Mouse (Mus musculus) limb, embryonic 12.5 days (tissue): ENCODE measurements at regions not wholly inside any gene's neighbourhood (a gene's known extent, or its start where the extent isn't known, plus 50 kb on each side); places are given as distances from the start of the nearest gene placed in this dataset.

ENCODE experiments used
- ATAC-seq: fragments of 200-750 bp; cut with Nextera tagmentation; 2 replicates; pipeline ENCODE4 v1.8.0; 2017; ENCODE audit warnings: low read depth, moderate TSS enrichment; ENCODE audit not compliant: insufficient number of reproducible peaks, insufficient read depth, low FRiP score, low TSS enrichment
- H3K27ac ChIP-seq: fragments of 300-500 bp; sonication (generic); 2 replicates; pipeline ENCODE4 v1.5.1; 2016; ENCODE audit warnings: mild to moderate bottlenecking, moderate library complexity
- H3K27me3 ChIP-seq: fragments of 300-500 bp; sonication (generic); 2 replicates; pipeline ENCODE4 v1.6.1; 2016; ENCODE audit warnings: mild to moderate bottlenecking, moderate library complexity
- H3K36me3 ChIP-seq: fragments of 300-500 bp; sonication (generic); 2 replicates; pipeline ENCODE4 v1.6.1; 2016; ENCODE audit warnings: mild to moderate bottlenecking, moderate library complexity
- H3K4me1 ChIP-seq: fragments of 300-500 bp; sonication (generic); replicated peaks from 2 replicates; pipeline ENCODE4 v1.6.1; 2016
- H3K4me2 ChIP-seq: fragments of 300-500 bp; sonication (generic); 2 replicates; pipeline ENCODE4 v1.6.1; 2016; ENCODE audit warnings: mild to moderate bottlenecking, moderate library complexity
- H3K4me3 ChIP-seq: fragments of 300-500 bp; sonication (generic); replicated peaks from 2 replicates; pipeline ENCODE4 v1.5.1; 2016; ENCODE audit warnings: mild to moderate bottlenecking
- H3K9ac ChIP-seq: fragments of 300-500 bp; sonication (generic); replicated peaks from 2 replicates; pipeline ENCODE4 v1.6.1; 2016; ENCODE audit warnings: mild to moderate bottlenecking, moderate library complexity
- H3K9me3 ChIP-seq: fragments of 300-500 bp; sonication (generic); 2 replicates; pipeline ENCODE4 v1.6.1; 2016; ENCODE audit warnings: mild to moderate bottlenecking, moderate library complexity
- WGBS: fragments of 180-500 bp; shearing (Covaris S2); methylation state at CpG from one replicate; pipeline ENCODE4 v1.1.7; 2016; 5-methylcytosine and 5-hydroxymethylcytosine counted together

GRCm38 (mm10) chr13:110599666-110600065, 204.8 kb downstream of the Plk2 start:
- H3K9me3 ChIP-seq = no peaks in the 10 kb centered on the region
- peaks cover 3% of the 10 kb centered on the region; the same call in 1 of the 2 replicates for H3K4me1 ChIP-seq
- ATAC-seq = no peak
- no peak overlapping the region for H3K4me3 ChIP-seq
- no peak overlapping the region for H3K27ac ChIP-seq
- H3K9ac ChIP-seq = no peak overlapping the region
- H3K36me3 ChIP-seq = no peaks in the 10 kb centered on the region
- H3K4me2 ChIP-seq = no peak overlapping the region
- H3K27me3 ChIP-seq = no peaks in the 10 kb centered on the region
- WGBS = 85% methylated on average over 3 of the region's 3 CpGs

- Histone ChIP-seq H3K9me3 (no peaks in the 10 kb centered on the region), H3K4me3 (no peak overlapping the region), H3K4me2 (no peak overlapping the region), H3K9ac (no peak overlapping the region), H3K4me1 (peaks cover 3% of the 10 kb centered on the region; the same call in 1 of the 2 replicates), H3K27ac (no peak overlapping the region), H3K27me3 (no peaks in the 10 kb centered on the region), H3K36me3 (no peaks in the 10 kb centered on the region)
- 89% methylated on average over 9 of the region's 9 CpGs for WGBS
- no peak for ATAC-seq
Measured at GRCm38 (mm10) chr13:110600377-110600776, 205.5 kb downstream of the Plk2 start.

DNA sequence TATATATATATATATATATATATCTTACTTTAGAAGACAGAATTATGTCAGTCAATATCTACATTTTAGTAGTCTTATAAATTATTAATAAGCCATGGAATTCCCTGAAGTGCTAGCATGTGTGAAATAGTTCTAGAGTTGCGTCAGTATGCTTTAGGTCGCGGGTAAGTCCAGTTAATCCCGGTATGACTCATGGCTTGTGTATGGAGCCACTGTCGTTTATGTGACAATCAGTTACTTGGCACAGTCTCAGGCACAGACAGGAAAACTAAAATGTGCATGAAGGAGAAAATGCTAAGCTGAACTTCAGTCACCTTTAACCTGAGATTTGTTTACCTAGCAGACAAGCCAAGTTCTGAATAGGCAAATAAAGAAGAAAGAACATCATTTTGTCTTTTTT, 206.5 kb downstream of the Plk2 start:
- no peaks in the 10 kb centered on the region for H3K36me3 ChIP-seq
- no peak for ATAC-seq
- H3K27ac ChIP-seq = no peak overlapping the region
- H3K4me2 ChIP-seq = no peak overlapping the region
- peaks cover 3% of the 10 kb centered on the region; the same call in 1 of the 2 replicates for H3K4me1 ChIP-seq
- no peaks in the 10 kb centered on the region for H3K27me3 ChIP-seq
- no peak overlapping the region for H3K9ac ChIP-seq
- no peaks in the 10 kb centered on the region for H3K9me3 ChIP-seq
- WGBS = 74% methylated on average over 5 of the region's 5 CpGs
- no peak overlapping the region for H3K4me3 ChIP-seq

DNA sequence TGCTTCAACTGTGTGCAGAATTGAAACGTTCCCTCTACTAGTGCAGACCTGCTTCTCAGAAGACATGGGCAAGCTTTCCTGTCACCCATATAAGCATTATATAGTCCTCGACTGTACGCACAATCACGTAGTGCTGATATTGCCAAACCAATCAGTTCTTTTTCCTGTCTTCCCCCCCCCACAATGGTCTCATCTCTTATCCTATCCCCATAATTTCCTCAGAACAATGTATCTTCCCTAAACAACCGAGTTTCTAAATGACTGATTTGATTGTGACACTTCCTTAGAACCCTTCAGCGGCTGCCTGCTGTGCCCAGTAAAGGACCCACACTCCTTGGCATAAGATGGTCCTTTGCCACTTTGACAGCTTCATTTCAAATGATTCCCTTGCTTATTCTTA, 207.0 kb downstream of the Plk2 start:
- Histone ChIP-seq H3K4me1 (peaks cover 3% of the 10 kb centered on the region; the same call in 1 of the 2 replicates), H3K36me3 (no peaks in the 10 kb centered on the region), H3K9ac (no peak overlapping the region), H3K27ac (no peak overlapping the region), H3K27me3 (no peaks in the 10 kb centered on the region), H3K4me2 (no peak overlapping the region), H3K4me3 (no peak overlapping the region), H3K9me3 (no peaks in the 10 kb centered on the region)
- WGBS = 89% methylated on average over 6 of the region's 6 CpGs
- ATAC-seq = no peak

DNA sequence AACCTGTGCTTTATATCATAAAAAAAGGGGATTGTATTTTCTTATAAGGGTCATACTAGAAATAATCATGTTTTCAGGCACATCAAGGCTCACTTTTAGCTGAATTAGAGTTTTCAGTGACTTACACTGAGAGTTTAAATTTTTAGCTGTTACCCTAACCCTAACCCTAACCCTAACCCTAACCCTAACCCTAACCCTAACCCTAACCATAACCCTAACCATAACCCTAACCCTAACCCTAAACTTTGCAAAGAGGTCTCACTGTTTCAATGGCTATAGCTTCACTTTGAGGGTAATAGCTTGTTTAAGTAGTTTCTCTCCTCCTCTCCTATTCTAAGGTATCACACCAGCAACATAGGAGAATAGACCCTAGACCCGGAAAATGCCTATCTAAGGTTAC, 208.0 kb downstream of the Plk2 start:
- ATAC-seq = no peak
- H3K4me1 ChIP-seq = peaks cover 3% of the 10 kb centered on the region; the same call in 1 of the 2 replicates
- no peak overlapping the region for H3K9ac ChIP-seq
- no peaks in the 10 kb centered on the region for H3K27me3 ChIP-seq
- no peaks in the 10 kb centered on the region for H3K36me3 ChIP-seq
- no peak overlapping the region for H3K27ac ChIP-seq
- no peaks in the 10 kb centered on the region for H3K9me3 ChIP-seq
- 79% methylated on average over 1 of the region's 1 CpGs for WGBS
- no peak overlapping the region for H3K4me3 ChIP-seq
- H3K4me2 ChIP-seq = no peak overlapping the region

- Histone ChIP-seq H3K4me2 (no peak overlapping the region), H3K9ac (no peak overlapping the region), H3K4me3 (no peak overlapping the region), H3K27ac (no peak overlapping the region), H3K27me3 (no peaks in the 10 kb centered on the region), H3K36me3 (no peaks in the 10 kb centered on the region), H3K4me1 (no peaks in the 10 kb centered on the region), H3K9me3 (no peaks in the 10 kb centered on the region)
- no peak for ATAC-seq
- 87% methylated on average over 6 of the region's 6 CpGs for WGBS
Measured at GRCm38 (mm10) chr13:110619010-110619409, 224.2 kb downstream of the Plk2 start.

DNA sequence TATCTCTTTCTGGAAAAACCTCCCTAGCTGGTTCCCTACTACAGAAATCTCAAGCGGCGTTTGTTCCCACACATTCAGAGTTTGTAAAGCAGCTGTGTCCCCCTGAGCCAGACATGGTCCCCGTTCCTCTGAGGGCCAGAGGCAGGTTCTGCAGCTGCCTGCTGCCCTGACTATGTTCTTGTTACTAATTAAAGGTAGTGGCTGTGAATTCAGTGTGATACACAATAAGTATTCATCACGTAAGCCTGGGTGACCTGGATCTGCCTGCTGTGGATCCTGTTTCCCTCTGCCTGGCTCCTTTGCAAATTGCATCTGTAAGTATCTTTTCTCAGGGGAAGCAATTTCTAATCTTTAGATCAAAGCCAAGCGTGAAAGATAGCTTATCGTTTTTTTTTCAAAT, 232.3 kb downstream of the Plk2 start:
- H3K4me1 ChIP-seq = no peaks in the 10 kb centered on the region
- no peaks in the 10 kb centered on the region for H3K27me3 ChIP-seq
- H3K36me3 ChIP-seq = no peaks in the 10 kb centered on the region
- WGBS = 75% methylated on average over 6 of the region's 6 CpGs
- no peak overlapping the region for H3K4me3 ChIP-seq
- H3K27ac ChIP-seq = no peak overlapping the region
- H3K9me3 ChIP-seq = no peaks in the 10 kb centered on the region
- no peak for ATAC-seq
- H3K9ac ChIP-seq = no peak overlapping the region
- H3K4me2 ChIP-seq = no peak overlapping the region

DNA sequence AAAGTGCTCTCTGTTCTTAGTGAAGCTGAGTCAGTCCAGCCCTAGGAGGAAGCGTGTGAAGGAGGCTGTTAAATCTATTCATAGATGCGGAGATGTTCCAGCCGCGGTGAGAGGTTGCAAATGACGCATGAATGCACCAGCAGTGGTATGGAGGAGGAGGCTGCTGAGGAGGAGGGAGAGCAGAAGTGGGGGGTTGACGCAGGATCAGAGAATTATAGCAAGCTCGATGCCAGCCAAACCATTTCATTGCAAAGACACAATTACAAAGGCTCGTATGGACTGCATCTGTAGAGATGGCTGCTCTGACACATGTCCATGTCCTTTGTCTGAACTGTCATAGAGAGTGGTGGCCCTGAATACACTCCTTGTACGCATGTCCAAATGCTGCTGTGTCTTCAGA, 232.9 kb downstream of the Plk2 start:
- H3K9me3 ChIP-seq = no peaks in the 10 kb centered on the region
- ATAC-seq = no peak
- H3K9ac ChIP-seq = no peak overlapping the region

GRCm38 (mm10) chr13:110628201-110628600, 233.4 kb downstream of the Plk2 start:
- Histone ChIP-seq H3K27ac (no peak overlapping the region), H3K27me3 (no peaks in the 10 kb centered on the region), H3K36me3 (no peaks in the 10 kb centered on the region), H3K9me3 (no peaks in the 10 kb centered on the region), H3K9ac (no peak overlapping the region), H3K4me3 (no peak overlapping the region), H3K4me1 (no peaks in the 10 kb centered on the region), H3K4me2 (no peak overlapping the region)
- no peak for ATAC-seq
- 91% methylated on average over 1 of the region's 1 CpGs for WGBS

More for the DNA sequence above, 232.9 kb downstream of the Plk2 start:
- H3K4me3 ChIP-seq = no peak overlapping the region
- WGBS = 86% methylated on average over 9 of the region's 9 CpGs
- H3K27me3 ChIP-seq = no peaks in the 10 kb centered on the region
- no peaks in the 10 kb centered on the region for H3K36me3 ChIP-seq
- no peaks in the 10 kb centered on the region for H3K4me1 ChIP-seq
- H3K27ac ChIP-seq = no peak overlapping the region
- no peak overlapping the region for H3K4me2 ChIP-seq

GRCm38 (mm10) chr13:110633261-110633781, 238.5 kb downstream of the Plk2 start:
- Histone ChIP-seq H3K27ac (no peak overlapping the region), H3K4me3 (no peak overlapping the region), H3K4me1 (no peaks in the 10 kb centered on the region), H3K4me2 (no peak overlapping the region), H3K36me3 (no peaks in the 10 kb centered on the region), H3K27me3 (no peaks in the 10 kb centered on the region), H3K9me3 (no peaks in the 10 kb centered on the region), H3K9ac (no peak overlapping the region)
- no peak for ATAC-seq
- 71% methylated on average over 3 of the region's 3 CpGs for WGBS

DNA sequence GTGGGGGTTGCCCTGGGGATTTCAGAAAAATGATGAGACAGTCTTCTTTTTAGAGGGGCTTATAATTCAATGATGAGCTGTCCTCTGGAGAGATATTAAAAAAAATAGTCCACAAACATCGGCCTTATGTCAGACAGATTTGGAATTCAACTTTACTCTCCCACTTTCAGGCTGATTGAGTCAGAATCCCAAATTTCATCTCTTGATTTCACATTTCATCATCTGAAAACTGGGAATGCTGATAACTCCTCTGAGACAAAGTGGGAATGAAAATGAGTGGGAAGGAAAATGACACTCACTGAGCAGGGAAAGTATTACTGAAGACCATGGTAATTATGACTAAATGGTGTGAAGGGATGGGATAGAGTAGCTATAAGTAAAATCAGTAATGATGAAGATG, 239.1 kb downstream of the Plk2 start:
- no peak overlapping the region for H3K4me3 ChIP-seq
- ATAC-seq = no peak
- H3K4me1 ChIP-seq = no peaks in the 10 kb centered on the region
- no peaks in the 10 kb centered on the region for H3K36me3 ChIP-seq
- H3K27me3 ChIP-seq = no peaks in the 10 kb centered on the region
- whole genome bisulfite sequencing = 95% methylated on average over 1 of the region's 1 CpGs
- H3K4me2 ChIP-seq = no peak overlapping the region
- H3K9me3 ChIP-seq = no peaks in the 10 kb centered on the region
- no peak overlapping the region for H3K27ac ChIP-seq
- H3K9ac ChIP-seq = no peak overlapping the region

- ATAC-seq = no peak
- no peak overlapping the region for H3K4me2 ChIP-seq
- no peak overlapping the region for H3K4me3 ChIP-seq
- H3K9ac ChIP-seq = no peak overlapping the region
- H3K27me3 ChIP-seq = no peaks in the 10 kb centered on the region
- no peaks in the 10 kb centered on the region for H3K9me3 ChIP-seq
- H3K27ac ChIP-seq = no peak overlapping the region
- WGBS = 82% methylated on average over 3 of the region's 3 CpGs
- H3K36me3 ChIP-seq = no peaks in the 10 kb centered on the region
- no peaks in the 10 kb centered on the region; the same call in 1 of the 2 replicates for H3K4me1 ChIP-seq
Measured at GRCm38 (mm10) chr13:110642792-110643191, 247.9 kb downstream of the Plk2 start.
